ENCODE assay signal across 11 mouse cellular contexts in genomic region chr13:110913687-110914086, GRCm38 (mm10).
DNase-seq lines count a peak whose midpoint lies in the region; ATAC-seq lines count a peak whose summit lies in the region.
"Had no signal": no experiment of that assay in that cellular context is flagged by ENCODE, and none has a peak within 500 bp of the region (broad histone marks: within the 10 kb centered on the region; RNA-seq: fewer than 3 reads in every experiment).

No protein-coding gene starts in this region.

- no peaks in the 10 kb centered on the region for H3K4me1 ChIP-seq in midbrain, embryonic 16.5 days (ENCODE audit: control insufficient read depth, insufficient read depth, low read length)
- H3K4me1 ChIP-seq: hindbrain, embryonic 13.5 days had no signal

- H3K9me3 ChIP-seq in midbrain, embryonic 16.5 days (replicated peaks; ENCODE audit: control insufficient read depth, low read length, poor library complexity, severe bottlenecking): no peaks in the 10 kb centered on the region
- H3K9me3 ChIP-seq: hindbrain, embryonic 13.5 days had no signal

- H3K4me2 ChIP-seq in midbrain, embryonic 16.5 days (ENCODE audit: low read length): no peak overlapping the region
- H3K4me2 ChIP-seq: hindbrain, embryonic 13.5 days; lung, embryonic 14.5 days had no signal

- intact Hi-C loops in left cerebral cortex, postnatal 36 days (cut with DNase I): no loop called here

- 90% methylated on average over 5 of the region's 5 CpGs for WGBS in midbrain, embryonic 16.5 days

- H3K4me3 ChIP-seq in midbrain, embryonic 16.5 days (ENCODE audit: low read depth, low read length): no peak overlapping the region
- H3K4me3 ChIP-seq: hindbrain, embryonic 13.5 days had no signal

- no peak overlapping the region for H3K27ac ChIP-seq in midbrain, embryonic 16.5 days (ENCODE audit: low read length)
- H3K27ac ChIP-seq: hindbrain, embryonic 13.5 days had no signal

- DNase-seq in adrenal gland, postnatal 25 days: peak; percentile 29
- no peak for DNase-seq in adrenal gland, adult (ENCODE audit: inconsistent age in 2 of 2, low spot score in 1 of 2)
- peak; percentile 53 for DNase-seq in cerebellum, adult 11 months
- DNase-seq in frontal cortex, postnatal 14 days (ENCODE audit: low spot score in 2 of 2): peak; percentile 13 to 15
- DNase-seq in left cerebral cortex, postnatal 36 days (ENCODE audit: low spot score in 2 of 2): peak; percentile 36 to 54
- no peak for DNase-seq in kidney, adult 9 months
- DNase-seq in testis, postnatal 10 days (ENCODE audit: low spot score): no peak
- DNase-seq: lung, embryonic 14.5 days; thymus, adult 18-20 months had no signal

- H3K27me3 ChIP-seq in midbrain, embryonic 16.5 days (ENCODE audit: control insufficient read depth, insufficient read depth, low read depth, low read length): no peaks in the 10 kb centered on the region
- H3K27me3 ChIP-seq: hindbrain, embryonic 13.5 days had no signal

- H3K9ac ChIP-seq in midbrain, embryonic 16.5 days (ENCODE audit: low read depth, low read length): no peak overlapping the region
- H3K9ac ChIP-seq: hindbrain, embryonic 13.5 days; lung, embryonic 14.5 days had no signal

- no peaks in the 10 kb centered on the region for H3K36me3 ChIP-seq in midbrain, embryonic 16.5 days (ENCODE audit: control insufficient read depth, insufficient read depth, low read length)
- H3K36me3 ChIP-seq: hindbrain, embryonic 13.5 days had no signal

- ATAC-seq in midbrain, embryonic 16.5 days: no peak

Comparison
In these comparisons a context has a peak if more than half of its experiments do, and no peak if none do; other contexts are left out.
1. DNase-seq: peak in adrenal gland, postnatal 25 days (single experiment), cerebellum, adult 11 months (single experiment), frontal cortex, postnatal 14 days (2 of 2) and left cerebral cortex, postnatal 36 days (2 of 2); none in adrenal gland, adult (0 of 2), kidney, adult 9 months (single experiment) and testis, postnatal 10 days (single experiment).